Mouse (Mus musculus) kidney, postnatal 14 days (tissue): ENCODE results near the gene A030005L19Rik.
"Not testable (repeated sequence)": the region's sequence is repeated elsewhere in the genome, so short reads cannot be mapped to it uniquely, and the experiment has no call there.

Source experiments
- DNase-seq: peaks from one replicate; pipeline ENCODE4 v3.0.0; 2022; ENCODE audit warnings: mixed read lengths

The A030005L19Rik gene

GRCm38 (mm10) chr1:82913025-82913424 lies at the start of gene A030005L19Rik:
Gene A030005L19Rik (plus strand): TSS chr1:82913325.
- DNase-seq = no peak

DNA sequence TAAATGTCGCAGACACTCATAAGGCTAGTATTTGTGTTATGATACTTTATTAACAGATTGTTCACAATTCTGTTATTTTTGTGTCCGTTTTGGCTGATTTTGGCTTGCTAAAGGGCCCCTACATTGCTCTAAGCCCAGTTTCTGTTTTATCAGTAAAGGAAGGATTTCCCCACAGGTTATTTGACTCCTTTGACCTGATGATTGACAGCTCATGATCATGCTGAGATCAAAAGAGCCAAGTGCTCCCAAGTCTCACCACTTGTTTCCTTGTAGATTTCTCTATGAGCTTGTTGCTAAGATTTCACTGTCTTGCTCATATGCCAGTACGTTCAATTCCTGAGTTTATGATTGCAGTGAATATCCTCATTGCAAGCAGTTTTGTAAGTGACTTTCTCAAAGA lies 42.9 kb upstream of the A030005L19Rik start:
- DNase-seq = no peak

- DNase-seq = no peak
These were observed 34.0 kb upstream of the A030005L19Rik start for GRCm38 (mm10) chr1:82879172-82879571.

DNA sequence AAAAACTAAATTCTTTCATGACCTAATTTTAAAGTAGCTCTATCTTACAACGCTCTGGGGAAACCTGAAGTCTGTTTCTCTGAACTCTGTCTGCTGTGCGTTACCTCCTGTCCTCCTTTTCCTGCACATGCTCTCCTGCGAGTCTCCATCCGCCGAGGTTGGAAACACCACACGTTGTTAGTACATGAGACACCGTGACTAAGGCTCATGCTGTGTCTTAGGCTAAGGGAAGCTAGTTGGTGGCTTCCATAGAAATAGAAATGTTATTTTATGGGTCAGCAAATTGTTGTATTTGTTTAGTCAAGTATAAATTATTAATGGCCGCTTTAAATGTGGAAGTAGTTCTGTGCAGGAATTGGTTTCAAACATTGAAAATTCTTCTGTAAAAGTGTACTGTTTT lies 32.9 kb upstream of the A030005L19Rik start:
- no peak for DNase-seq

- DNase-seq = no peak
These were observed 19.9 kb upstream of the A030005L19Rik start for GRCm38 (mm10) chr1:82893269-82893668.

GRCm38 (mm10) chr1:82900567-82900966 lies 12.6 kb upstream of the A030005L19Rik start:
- no peak for DNase-seq

DNA sequence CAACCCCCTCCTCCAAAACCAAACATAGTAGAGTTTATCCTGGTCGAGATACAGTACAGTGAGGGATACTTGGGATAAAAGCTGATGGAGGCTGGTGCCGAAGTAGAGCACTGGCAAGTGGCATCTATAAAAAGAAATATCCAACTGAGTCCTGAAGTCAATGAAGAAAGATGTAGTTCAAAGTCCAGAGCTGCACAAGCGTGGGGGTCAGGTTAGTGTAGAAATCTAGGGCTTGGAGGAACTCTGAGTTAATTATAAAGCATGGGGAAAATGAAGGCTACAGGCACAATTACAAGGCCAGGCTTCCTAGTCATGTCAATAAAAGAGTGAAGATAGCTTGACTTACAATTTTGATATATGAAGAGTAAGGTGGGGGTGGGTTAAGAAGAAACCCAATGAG lies 11.9 kb upstream of the A030005L19Rik start:
- DNase-seq = no peak

- no peak for DNase-seq
These were observed 7.2 kb upstream of the A030005L19Rik start for GRCm38 (mm10) chr1:82905886-82906285.

- not testable (repeated sequence) for DNase-seq
These were observed 309 bp downstream of the A030005L19Rik start for GRCm38 (mm10) chr1:82913434-82913833.

- DNase-seq = peak; percentile 14
These were observed 11.5 kb downstream of the A030005L19Rik start, which contains the start of gene A030014E15Rik for GRCm38 (mm10) chr1:82924650-82925049. Gene A030014E15Rik (plus strand): TSS chr1:82924917.

GRCm38 (mm10) chr1:82930558-82930957 lies 17.4 kb downstream of the A030005L19Rik start:
- not testable (repeated sequence) for DNase-seq

DNA sequence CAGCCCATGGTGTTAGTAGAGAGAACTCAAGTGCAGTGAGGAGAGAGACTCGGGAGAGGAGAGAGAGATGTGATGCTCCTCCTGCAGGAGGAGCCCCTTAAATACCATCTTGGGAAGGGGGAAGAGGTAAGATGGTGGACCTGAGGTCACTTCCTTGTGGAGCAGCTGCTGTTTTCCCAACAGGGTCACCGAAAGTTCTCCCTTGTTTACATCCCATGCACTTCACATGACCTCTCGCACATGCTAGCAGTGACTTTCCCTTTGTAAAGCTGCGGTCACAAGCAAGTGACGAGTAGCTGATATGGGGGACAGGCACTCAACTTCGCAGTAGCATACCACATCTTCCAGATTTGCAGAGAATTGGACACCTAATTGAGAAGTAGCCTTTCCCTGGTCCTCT lies 18.2 kb downstream of the A030005L19Rik start, which contains the start of gene Gm6217:
Gene Gm6217 (minus strand): TSS at position 74 of the 400 bp plus-strand sequence.
- DNase-seq = not testable (repeated sequence)

DNA sequence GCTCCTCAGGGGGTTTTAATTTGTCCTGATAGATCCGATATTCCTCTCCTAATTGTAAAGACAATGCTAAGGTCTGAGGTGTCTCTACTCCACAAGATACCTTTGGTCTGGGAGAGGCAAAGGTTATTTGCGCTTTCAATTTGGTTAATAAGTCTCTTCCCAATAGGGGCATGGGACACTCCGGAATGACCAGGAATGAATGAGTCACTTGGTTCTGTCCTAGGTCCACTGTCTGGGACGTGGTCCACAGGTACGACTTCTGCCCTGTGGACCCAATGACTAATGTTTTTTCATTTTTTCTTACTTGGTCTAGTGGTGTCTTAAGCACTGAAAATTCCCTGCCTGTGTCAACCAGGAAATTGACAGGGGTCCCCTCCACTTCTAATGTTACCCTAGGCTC lies 25.5 kb downstream of the A030005L19Rik start:
- no peak for DNase-seq

DNA sequence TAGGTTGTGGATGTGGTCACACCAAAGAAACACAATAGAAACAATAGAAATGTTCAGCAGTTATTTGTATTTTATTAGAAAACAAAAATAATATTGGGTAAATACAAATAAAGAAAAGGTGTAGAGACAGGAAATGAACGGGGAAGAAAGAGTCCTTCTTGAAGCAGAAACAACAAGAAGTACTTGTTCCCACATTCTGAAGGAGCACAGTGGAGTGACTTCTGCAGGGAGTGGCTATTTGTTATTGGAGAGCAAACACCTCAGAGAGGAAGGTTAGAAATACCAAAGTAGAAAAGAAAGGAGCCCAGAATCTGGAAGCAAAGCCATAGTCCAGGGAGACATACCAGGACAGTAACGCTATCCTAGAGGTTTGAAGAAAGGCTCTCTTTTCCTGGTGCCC lies 29.4 kb downstream of the A030005L19Rik start:
- DNase-seq = not testable (repeated sequence)

- DNase-seq = not testable (repeated sequence)
These were observed 30.2 kb downstream of the A030005L19Rik start, which contains the start of gene A030003K21Rik for GRCm38 (mm10) chr1:82943295-82943694. Gene A030003K21Rik (minus strand): TSS chr1:82943388.

- DNase-seq = not testable (repeated sequence)
These were observed 32.9 kb downstream of the A030005L19Rik start for GRCm38 (mm10) chr1:82946029-82946428.

DNA sequence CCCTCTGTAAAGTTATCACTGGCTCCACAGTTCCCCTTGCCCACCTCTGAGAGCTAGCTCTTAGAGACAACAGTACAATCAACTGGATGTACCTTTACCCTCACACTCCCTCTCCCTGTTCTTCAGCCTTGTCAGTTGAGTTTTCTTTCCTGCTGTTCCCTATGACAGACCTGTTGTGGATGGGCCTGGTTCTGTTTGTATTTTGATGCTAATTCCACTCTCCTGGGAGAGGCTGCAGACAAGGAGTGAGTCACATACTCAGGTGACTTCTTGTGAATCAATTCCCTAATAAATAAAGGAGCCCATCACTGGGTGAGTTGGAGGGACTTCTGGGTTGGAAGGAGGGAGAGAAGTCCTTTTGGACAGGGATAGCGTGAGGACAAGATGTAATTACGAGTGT lies 35.5 kb downstream of the A030005L19Rik start:
- no peak for DNase-seq

DNA sequence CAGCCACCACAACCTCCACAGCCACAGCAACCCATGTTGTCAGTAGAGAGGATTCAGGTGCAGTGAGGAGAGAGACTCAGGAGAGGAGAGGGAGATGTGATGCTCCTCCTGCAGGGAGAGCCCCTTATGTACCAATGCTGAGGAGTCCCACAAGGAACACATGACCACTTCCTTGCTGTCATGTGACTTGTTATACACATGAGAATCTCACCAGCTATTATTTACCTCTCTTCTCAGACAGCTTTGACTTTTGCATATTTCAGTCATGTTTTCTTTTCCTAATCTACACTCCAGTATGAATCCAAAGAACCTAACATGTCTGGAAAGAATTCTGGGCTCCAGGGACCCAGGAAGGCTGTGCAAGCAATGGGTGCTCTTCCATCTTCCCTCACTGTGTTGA lies 42.8 kb downstream of the A030005L19Rik start, which contains the start of gene Gm7544:
Gene Gm7544 (minus strand): TSS at position 101 of the 400 bp plus-strand sequence.
- DNase-seq = not testable (repeated sequence)

DNA sequence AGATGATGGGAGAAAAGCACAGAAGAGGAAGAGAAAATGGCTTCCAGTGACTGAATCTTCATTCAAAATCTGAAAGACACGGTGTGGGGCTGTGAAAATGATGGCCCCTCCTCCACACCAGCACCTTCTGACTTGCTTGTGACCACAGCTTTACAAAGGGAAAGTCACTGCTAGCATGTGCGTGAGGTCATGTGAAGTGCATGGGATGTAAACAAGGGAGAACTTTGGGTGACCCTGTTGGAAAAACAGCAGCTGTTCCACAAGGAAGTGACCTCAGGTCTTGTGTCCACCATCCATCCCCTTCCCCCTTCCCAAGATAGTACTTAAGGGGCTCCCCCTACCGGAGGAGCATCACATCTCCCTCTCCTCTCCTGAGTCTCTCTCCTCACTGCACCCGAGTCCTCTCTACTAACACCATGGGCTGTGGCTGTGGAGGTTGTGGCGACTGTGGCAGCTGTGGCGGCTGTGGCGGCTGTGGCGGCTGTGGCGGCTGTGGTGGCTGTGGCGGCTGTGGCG lies 46.8 kb downstream of the A030005L19Rik start, which contains the start of gene Gm47955:
Gene Gm47955 (plus strand): TSS at position 417 of the 516 bp plus-strand sequence.
- no peak for DNase-seq
